Mouse (Mus musculus): ENCODE data around the gene Agbl4.

Agbl4 gene

GRCm38 (mm10) chr4:111281836-111282235 lies 884.4 kb downstream of the Agbl4 start:
- no peak for DNase-seq (ENCODE audit: low spot score)

- no peak for DNase-seq (ENCODE audit: low spot score)
These were observed 887.2 kb downstream of the Agbl4 start for GRCm38 (mm10) chr4:111284625-111285024.

GRCm38 (mm10) chr4:111294528-111295241 lies 897.2 kb downstream of the Agbl4 start:
- no peak for DNase-seq (ENCODE audit: low spot score)

DNA sequence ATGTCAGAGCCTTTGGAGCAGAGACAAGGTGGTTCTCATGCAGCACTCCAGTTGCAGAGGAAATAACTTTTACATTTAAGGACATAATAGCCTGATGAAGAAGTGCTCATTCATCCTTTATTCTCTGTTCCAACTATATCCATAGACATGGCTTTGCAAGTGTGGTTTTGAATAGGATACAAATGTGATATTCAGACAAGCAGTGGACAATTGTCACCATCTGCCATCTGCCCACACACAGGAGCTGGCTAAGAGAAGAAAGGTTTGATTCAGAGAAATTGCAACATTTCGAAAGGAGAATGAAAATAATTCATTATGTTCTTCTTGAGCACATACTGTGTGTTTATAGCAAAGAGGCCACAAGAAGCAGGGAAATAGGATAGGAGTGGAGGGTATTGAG lies 909.1 kb downstream of the Agbl4 start:
- no peak for DNase-seq (ENCODE audit: low spot score)

DNA sequence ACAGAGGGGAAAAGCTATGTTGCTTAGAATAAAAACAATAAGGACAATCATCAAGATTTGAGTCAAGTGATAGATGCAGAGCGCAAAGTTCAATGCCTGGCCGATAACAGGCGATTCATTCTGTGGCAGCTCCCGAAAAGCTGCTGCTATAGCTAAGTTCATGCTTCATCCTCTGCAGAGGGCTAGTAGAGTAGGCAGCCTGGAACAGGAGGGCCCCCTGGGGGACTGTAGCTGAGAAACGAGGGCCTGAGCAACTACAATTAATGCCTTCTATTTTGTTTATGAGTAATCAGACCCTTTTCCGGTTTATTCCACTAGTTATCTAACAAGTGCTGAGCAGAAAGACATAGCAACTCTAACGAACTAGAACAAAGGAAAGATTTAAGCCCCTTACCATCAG lies 909.7 kb downstream of the Agbl4 start:
- no peak for DNase-seq (ENCODE audit: low spot score)

DNA sequence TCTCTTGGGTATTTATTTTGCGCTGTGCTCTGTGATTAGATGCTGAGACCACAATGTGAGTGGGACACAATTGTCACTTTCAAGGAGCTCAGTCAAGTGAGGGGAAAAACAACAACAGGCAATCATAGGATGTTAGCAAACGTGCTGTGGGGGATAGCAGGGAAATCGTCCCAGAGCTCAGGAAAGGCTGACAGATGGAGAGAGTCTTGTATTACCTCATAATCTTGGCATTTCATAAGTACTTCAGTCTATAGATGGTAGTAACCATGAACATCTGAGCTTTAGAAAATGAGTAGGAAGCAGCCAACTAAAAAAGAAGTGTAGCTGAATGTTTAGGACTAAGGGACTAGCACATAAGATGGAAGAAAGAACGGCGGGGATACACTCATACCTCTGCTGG lies 910.2 kb downstream of the Agbl4 start:
- no peak for DNase-seq (ENCODE audit: low spot score)

GRCm38 (mm10) chr4:111308572-111309288 lies 911.3 kb downstream of the Agbl4 start:
- DNase-seq (ENCODE audit: low spot score), result no peak

GRCm38 (mm10) chr4:111327094-111327493 lies 929.6 kb downstream of the Agbl4 start:
- no peak for DNase-seq (ENCODE audit: low spot score)

DNA sequence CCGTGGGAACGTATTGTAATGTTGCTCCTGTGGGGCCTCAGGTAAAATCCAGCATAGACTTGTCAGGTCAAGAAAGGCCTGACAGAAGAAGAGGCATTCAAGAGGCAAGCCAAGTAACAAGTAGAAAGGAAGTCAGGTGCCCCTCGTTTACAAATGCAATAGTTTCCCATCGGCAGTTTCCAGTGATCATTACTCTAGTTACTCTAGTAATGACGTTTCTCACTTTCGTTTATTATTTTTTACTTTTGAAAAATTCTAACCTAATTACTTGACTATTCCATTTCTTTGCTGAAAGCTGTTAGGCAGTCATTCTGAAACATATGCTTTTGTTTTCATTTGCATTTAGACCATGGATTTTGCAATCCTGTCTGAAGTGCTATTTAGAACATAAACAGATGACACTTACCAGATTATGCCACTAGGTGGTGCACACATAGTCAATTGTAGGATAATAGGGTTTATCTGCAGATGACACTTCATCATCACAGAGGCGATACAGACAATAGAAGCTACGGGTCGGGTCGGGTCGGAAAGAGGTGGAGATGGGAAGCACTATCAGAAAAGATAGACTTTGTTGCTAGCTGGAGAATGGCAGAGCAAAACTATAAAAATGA lies 930.4 kb downstream of the Agbl4 start:
- peak; percentile 11 for DNase-seq (ENCODE audit: low spot score)

GRCm38 (mm10) chr4:111329501-111329900 lies 932.0 kb downstream of the Agbl4 start:
- DNase-seq (ENCODE audit: low spot score), result no peak

GRCm38 (mm10) chr4:111332864-111333263 lies 935.4 kb downstream of the Agbl4 start:
- no peak for DNase-seq (ENCODE audit: low spot score)

DNA sequence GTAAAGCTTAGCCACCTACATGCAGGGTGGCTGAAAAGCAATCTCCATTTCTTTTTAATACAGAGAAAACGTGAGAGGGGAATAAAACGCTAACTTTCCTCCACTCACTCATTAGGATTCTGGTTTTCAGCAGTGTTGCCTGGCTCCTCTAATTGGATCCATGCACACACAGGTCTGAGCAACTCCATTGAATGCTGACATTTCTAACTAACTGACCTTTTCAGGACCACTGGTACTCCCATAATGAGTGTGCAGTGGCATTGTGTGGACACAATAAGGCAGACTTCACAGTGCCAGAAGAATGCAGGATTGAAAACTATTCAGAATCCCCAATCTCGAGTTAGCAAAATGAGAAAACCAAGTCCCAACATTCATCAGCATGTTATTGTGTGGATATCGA lies 952.5 kb downstream of the Agbl4 start:
- no peak for DNase-seq (ENCODE audit: low spot score)

- no peak for DNase-seq (ENCODE audit: low spot score)
These were observed 953.4 kb downstream of the Agbl4 start for GRCm38 (mm10) chr4:111350615-111351525.

DNA sequence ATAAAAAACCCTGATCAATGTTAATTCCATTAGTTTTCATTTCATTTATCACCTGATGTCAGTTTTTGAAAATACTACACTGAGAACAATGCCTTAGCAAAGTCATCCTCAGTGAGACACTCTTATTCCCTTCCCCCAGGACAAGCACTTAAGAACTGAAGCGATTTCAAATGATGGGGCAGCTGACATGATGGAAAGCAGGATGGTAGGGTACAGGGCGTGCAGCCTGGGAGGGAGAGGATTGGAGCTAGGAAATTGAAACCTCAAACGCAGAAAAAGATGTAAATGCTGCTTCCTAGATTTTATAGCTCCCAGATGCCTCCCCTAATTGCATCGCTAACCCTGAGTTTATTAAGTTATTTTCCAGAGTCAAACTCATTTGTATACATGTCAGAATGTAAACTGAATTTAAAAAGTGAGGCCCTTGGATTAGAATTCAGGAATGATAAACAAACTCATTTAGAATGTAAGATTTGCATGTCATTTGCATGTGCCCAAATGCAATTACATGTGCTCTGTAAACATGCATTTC lies 959.2 kb downstream of the Agbl4 start:
- DNase-seq (ENCODE audit: low spot score), result no peak

DNA sequence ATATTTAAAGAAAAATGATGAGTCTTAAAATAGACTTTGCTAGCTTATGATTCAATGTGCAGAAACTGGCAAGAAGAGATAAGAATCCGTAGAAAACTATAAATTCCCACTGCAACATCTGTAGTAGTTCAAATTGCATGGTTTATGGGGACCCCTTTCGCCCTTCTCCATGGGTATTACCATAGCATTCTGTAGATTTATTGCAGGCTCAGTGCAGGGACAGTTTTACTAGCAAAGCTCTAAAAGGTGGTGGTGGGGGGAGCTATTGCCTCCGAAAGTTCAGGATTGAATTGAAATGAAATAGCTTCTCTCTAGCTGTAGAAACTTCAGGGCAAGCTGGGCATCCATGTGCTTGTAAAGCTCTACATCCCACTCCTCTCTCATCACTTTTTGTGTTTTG lies 959.7 kb downstream of the Agbl4 start:
- no peak for DNase-seq (ENCODE audit: low spot score)

GRCm38 (mm10) chr4:111364199-111364598 lies 966.7 kb downstream of the Agbl4 start:
- no peak for DNase-seq (ENCODE audit: low spot score)

DNA sequence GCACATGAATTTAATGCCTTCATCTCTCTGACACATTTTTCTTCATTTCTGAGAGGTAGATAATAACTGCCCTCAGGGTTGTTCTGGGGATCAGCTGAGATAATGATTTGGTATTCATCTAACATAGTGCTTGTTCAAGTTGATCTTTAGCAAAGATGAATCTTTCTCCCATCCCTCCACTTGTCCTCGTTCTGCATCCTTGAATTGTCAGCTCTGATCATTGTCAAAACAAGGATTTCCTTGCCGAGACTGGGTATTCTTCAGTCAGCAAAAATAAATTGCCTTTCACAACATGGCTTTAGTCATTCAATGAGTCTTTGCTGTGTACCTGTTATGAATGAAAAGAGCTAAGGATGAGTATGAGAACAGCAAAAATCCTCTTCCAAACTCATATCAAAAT lies 970.3 kb downstream of the Agbl4 start:
- no peak for DNase-seq (ENCODE audit: low spot score)

GRCm38 (mm10) chr4:111377159-111377558 lies 979.7 kb downstream of the Agbl4 start:
- no peak for DNase-seq (ENCODE audit: low spot score)

GRCm38 (mm10) chr4:111378071-111378470 lies 980.6 kb downstream of the Agbl4 start:
- no peak for DNase-seq (ENCODE audit: low spot score)

GRCm38 (mm10) chr4:111383101-111383500 lies 985.6 kb downstream of the Agbl4 start:
- DNase-seq (ENCODE audit: low spot score), result no peak

DNA sequence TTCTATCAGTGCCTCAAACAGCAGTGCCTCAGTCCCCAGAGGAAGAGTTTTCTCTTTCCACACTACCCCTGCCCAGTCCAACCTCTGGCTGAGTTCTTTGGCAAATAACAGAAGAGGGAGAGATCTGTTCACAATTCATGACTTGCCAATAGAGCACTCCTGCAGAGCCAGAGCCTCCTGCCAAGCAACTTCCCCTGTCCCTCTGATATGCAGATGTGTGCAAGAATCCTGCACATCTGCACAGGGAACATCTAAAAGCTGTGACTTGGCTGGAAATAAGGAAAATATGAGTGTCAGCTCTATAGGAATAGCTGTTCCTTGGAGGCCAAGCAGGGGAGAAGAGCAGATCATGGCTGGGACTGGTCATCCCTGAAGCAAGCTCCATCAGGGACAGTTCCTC lies 993.3 kb downstream of the Agbl4 start:
- DNase-seq (ENCODE audit: low spot score), result no peak

- no peak for DNase-seq (ENCODE audit: low spot score)
These were observed 1002.3 kb downstream of the Agbl4 start for GRCm38 (mm10) chr4:111399784-111400183.
